Mouse (Mus musculus) ES-E14 (cell line): ENCODE data around the gene Trpm3.

Experiments
- CHD2 ChIP-seq: IDR thresholded peaks from 2 replicates; pipeline ENCODE4 v1.6.1; 2014; ENCODE audit warnings: mild to moderate bottlenecking, low read depth, low read length, inconsistent platforms
- ZC3H11A ChIP-seq: IDR thresholded peaks from 2 replicates; pipeline ENCODE4 v1.6.1; 2012; ENCODE audit warnings: low read depth, mild to moderate bottlenecking, inconsistent platforms, low read length, borderline replicate concordance

DNA sequence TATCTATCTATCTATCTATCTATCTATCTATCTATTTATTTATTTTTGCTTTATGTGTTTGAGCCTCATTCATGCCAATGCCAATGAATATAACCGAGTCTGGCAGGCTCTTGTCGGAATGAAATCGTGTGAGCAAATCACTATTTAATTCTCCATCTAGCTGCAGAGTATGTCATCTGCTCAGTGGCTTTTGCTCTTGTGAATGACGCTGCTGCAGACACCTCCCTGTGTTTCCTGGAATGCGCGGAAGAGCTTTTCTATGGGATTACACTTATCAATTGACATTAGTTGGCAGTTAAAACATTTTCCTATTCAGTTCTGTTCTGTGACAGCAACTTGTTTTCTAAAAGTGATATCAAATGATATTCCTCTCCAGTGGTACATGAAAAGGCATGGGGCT lies 153.8 kb downstream of the Trpm3 start:
- TF ChIP-seq CHD2: no peak
- no peak for TF ChIP-seq ZC3H11A
